Mouse (Mus musculus): Measurements from ENCODE around the gene Alkbh3.

Alkbh3 gene

GRCm38 (mm10) chr2:93992810-93993209, 17.8 kb downstream of the Alkbh3 start:
- DNase-seq (ENCODE audit: low spot score in 2 of 2), result no peak

DNA sequence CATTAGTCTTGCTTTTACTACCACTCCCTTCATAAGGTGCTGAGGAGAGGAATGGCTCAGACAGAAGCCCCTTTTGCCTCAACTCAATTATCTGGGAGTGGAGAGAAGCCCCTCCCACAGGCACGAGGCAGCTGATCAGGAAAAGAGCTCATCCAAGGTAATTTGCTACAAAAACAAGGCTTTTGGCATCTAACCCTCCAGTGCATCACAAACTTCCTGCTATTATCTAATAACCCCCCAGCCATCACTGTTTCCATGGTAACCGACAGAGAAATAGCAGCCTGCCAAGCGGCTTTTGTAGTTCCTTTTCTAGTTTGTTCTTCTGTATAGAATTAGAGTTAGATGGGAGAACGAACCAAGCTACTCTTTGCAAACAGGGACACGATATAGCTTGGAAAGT, 18.3 kb downstream of the Alkbh3 start:
- no peak for DNase-seq (ENCODE audit: low spot score in 2 of 2)

GRCm38 (mm10) chr2:93991336-93991735, 19.3 kb downstream of the Alkbh3 start:
- DNase-seq (ENCODE audit: low spot score in 2 of 2), result no peak

- no peak for DNase-seq (ENCODE audit: low spot score in 2 of 2)
Observed at GRCm38 (mm10) chr2:93988440-93988839, 22.2 kb downstream of the Alkbh3 start.

GRCm38 (mm10) chr2:93982457-93983235, 28.0 kb downstream of the Alkbh3 start:
- DNase-seq (ENCODE audit: low spot score in 2 of 2), result no peak

DNA sequence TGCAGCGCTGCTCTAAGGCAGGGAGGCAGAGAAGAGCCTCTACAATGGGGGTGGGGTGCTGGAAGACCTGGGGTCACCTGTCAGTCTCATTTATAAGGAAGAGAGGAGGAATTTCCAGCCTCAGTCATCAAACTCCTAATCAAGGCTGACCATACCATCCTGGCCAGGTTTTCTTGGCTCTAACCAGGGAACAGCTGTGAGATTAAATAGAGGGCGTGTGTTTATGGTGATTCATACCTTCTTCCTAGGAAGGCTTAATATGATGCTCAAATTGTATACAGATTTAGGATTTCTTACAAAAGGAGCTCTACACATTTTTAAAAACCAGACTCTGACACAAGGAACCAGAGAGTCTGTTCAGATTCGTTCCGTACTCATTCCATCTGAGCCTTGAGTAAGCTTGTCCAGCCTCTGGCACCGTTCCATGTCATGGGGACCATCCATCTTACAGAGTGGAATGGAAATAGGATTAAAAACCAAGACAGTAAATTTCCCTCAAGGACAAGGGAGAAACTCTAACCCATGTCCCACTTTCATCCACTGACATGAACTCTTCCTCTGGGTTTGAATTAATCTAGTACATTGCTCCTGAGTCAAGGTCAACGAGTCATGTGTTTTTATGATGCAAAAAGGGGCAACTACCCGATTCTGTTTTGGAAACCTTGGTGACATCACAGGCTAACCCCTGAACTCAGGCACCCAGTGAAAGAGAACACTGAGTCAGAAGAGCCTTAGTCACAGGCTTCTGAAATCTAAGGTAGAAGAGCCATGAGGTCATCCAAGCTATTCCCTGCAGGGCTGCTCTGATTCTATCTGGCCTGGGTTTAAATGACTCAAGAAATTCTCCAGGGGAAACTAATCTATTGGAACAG, 31.1 kb downstream of the Alkbh3 start:
- no peak for DNase-seq (ENCODE audit: low spot score in 2 of 2)

DNA sequence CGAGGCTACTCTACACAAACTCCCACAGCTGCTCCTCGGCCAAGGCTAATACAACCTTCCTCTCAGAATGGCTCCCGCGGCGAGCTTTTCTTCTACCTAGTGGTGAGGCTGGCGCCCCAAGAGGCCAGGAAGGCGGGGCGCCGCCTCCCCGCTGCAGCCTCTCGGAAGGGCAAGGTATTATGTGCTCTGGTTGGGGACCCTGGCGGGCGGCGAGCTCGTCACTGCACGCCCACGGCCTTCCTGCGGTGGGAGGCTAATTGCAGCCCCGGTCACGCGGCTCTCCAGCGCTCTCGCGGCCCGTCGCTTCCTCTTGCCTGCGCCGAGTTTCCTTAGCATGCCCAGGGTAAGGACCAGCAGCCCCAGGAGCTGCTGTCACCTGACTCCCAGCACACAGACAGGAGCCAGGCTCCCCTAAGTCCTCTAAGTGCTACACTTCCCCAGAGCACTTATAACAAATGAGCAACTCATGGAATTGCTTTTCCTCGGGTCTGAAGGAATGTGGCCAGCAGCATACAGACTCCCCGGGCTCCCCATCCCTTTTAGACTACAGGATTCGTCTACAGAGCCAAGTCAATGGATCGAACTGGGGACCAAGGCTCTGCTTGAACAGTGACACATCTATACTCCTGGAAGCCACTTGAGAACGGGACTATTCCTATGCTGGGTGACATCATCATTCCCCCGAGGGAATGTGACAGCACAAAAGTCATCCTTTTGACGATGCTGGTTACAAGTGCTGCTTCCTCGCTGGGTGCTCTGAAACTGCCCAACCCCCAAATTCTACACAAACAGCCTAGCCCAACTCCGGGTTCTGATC, 34.0 kb downstream of the Alkbh3 start:
- DNase-seq (ENCODE audit: low spot score in 2 of 2), result peak; percentile 45 to 46

- no peak for DNase-seq (ENCODE audit: low spot score in 2 of 2)
Observed at GRCm38 (mm10) chr2:93975526-93976435, 34.8 kb downstream of the Alkbh3 start.

GRCm38 (mm10) chr2:93975041-93975440, 35.6 kb downstream of the Alkbh3 start:
- DNase-seq (ENCODE audit: low spot score in 2 of 2), result no peak

- no peak for DNase-seq (ENCODE audit: low spot score in 2 of 2)
Observed at GRCm38 (mm10) chr2:93971647-93972046, 39.0 kb downstream of the Alkbh3 start.

DNA sequence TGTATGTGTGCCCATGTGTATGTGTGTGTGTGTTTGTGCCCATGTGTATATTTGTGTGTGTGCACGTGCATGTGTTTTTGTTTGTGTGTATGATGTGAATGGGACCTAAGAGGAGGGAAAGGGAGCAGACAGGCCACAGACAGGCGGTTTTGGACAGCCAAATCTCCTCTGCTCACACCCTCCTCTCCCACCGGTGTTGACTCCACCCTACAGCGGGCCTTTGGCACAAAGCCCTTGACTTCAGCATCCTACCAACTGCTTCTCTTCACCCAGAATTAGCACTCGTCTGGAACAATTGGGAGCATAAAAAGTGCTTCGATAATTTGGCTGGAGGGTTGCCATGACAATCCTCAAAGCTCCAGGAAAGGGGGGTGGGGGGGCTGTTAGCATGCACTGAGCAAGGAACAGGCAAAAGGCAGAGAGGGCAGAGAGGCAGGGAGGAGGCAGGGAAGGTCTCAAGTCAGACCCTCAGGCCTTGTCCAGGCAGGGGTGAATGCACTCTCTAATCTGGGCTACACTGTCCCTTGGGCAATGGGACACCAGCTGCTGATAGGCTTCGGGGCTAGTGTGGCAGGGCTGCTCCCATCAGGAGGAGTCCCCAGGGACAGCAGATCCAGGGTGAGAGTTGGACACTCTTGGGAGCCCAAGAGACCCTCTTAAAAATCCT, 46.0 kb downstream of the Alkbh3 start:
- no peak for DNase-seq (ENCODE audit: low spot score in 2 of 2)

GRCm38 (mm10) chr2:93963802-93964201, 46.8 kb downstream of the Alkbh3 start:
- DNase-seq (ENCODE audit: low spot score in 2 of 2), result no peak

GRCm38 (mm10) chr2:93961716-93962115, 48.9 kb downstream of the Alkbh3 start:
- DNase-seq (ENCODE audit: low spot score in 2 of 2), result no peak

GRCm38 (mm10) chr2:93959346-93959745, 51.3 kb downstream of the Alkbh3 start:
- no peak for DNase-seq (ENCODE audit: low spot score in 2 of 2)

DNA sequence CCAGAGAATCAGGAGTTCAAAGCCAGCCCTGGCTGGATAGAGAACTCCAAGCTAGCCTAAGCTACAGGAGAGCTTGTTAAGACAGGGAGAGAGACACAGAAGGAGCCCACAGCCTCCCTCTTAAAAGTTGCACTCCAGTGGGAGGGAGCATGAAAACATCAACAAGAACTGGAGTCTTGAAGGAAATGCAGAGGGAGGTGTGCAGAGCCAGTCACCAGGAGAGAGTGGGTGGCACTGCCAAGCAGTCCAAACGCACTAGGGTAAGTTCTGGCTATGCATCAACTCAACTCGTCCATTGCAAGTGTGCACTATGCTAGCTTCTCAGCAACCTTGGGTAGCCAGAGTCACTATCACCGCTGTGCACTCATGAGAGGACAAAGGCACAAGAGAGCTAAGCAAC, 52.4 kb downstream of the Alkbh3 start:
- DNase-seq (ENCODE audit: low spot score in 2 of 2), result no peak

DNA sequence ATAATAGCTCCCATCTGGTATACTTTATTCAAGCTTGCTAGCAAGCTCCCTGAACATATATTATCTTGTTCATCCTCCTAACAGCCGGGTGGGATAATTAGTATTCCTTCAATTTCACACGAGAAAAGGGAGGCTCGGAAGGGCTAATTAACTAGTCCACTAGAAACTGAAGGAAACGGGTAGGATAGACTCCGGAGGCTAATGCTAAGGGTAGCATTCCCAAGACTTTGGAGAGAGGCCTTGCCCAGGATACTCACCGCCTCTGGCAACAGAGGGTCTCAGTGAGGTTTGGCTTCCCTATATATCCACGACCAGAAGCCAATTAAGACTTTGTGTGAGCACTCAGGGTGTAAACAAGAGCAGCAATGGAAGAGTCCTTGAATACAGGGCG, 52.8 kb downstream of the Alkbh3 start:
- no peak for DNase-seq (ENCODE audit: low spot score in 2 of 2)

DNA sequence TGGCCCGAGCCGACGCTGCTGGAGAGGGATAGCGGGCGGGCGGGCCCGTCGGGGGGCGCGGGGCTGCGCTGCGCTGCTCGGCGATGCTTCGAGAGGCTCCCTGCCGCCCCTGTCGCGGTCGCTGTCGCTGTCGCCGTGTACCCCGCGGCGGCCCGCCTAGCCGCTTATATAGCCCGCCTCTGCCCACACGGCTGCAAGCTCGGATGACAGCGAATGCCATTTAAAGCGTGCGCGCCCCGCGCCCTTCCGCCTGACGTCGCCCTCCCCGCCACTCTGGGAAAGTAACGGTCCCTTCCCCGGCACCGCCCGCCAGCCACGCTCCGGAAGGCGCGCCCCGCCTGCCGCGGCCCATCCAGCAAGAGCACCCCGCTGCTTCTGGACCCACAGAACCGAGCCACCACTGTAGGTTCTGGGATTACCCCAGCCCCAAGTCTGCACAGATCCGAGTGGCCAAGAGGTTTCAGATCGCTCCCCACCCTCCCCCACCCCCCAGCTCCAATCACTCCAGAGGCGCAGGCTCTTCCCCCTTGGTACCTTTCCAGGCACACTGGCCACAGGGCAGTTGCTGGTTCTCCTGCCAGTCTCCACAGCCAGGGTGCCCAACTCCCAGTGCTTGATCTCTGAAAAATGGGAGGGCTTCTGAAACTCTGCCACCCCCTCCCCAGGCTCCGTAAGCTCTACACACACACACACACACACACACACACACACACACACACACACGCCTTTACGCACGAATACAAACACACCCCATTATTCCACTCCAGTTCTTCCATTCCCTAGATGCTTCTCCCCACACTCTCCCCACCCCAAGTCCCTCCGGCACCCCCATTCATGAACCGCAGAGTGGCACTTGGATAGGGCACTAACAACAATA, 53.5 kb downstream of the Alkbh3 start, which contains the start of gene Gm13889:
Gm13889 (minus strand) TSS at position 294 of the 877 bp plus-strand sequence.
- peak; percentile 82 to 86 for DNase-seq (ENCODE audit: low spot score in 2 of 2)

DNA sequence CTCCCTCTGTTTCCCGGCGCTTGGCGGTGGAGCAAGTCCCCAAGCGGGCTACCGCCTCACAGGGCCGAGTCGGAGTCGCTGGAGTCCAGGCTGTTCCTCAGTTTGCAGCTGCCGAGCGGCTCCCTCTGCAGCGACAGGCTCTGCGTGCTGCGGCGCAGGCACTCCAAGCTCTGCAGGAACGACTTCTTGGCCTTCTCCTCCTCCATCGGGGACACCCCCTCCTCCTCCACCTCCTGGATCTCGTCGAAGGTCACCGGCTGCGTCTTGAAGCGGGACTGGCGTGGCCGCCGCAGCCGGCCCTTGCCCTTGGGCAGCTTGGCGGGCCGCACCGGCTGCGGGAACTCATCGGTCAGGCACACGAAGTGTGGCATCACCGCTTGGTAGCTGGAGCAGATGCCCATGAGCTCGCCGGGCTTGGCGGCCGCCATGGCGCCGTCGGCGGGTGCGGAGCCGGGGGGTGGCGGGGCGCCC, 54.2 kb downstream of the Alkbh3 start:
- DNase-seq (ENCODE audit: low spot score in 2 of 2), result peak; percentile 59

DNA sequence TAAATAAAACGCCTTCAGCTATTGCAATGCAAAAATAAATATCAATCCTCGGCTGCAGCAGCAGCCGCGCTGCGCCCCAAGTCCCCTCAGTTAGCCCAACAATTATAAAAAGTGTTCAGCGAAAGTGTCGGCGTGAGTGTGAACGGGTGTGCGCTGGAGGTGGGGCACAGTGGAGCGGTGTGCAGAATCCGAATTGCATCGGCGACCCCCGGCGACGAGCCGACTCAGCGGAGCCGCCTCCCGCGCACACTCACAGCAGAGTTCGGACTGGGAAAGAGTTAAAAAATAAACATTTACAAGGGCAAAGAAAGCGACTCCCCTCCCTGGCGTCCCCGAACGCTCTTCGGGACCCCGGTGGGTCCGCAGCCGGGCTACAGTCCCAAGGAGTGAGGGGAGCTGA, 54.7 kb downstream of the Alkbh3 start:
- no peak for DNase-seq (ENCODE audit: low spot score in 2 of 2)

Measured in right cerebral cortex, postnatal 36 days (tissue).